Mouse (Mus musculus): ENCODE measurements around the gene Sept8.

Sept8 gene

DNA sequence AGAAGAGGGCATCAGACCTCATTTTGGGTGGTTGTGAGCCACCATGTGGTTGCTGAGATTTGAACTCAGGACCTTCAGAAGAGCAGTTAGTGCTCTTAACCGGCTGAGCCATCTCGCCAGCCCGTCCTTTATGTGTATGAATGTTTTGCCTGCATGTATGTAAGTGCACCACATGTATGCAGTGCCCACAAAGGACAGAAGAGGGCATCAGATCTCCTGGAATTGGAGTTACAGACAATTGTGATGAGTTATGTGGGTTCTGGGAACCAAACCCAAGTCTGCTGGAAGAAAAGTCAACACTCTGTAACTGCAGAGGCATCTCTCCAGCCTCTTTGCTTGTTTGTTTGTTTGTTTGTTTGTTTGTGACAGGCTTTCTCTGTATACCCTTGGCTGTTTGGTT is 61.5 kb downstream of the Sept8 start:
- DNase-seq (ENCODE audit: inconsistent ontology term): no peak

DNA sequence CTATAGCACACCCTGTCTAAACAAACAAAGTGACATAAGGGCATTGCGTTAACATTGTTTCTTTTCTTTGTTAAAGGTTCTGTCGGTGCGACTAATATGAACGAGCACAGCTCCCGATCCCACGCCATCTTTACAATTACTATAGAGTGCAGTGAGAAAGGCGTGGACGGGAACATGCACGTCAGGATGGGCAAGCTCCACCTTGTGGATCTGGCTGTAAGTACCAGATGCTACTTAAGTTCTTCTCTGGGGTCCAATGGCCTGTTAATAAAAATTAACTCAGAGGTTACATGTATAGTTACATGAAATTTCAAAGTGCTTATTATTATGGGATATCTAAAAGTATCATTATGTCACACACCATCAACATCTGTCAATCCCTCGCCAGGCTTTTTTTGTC is 64.1 kb downstream of the Sept8 start:
- no peak for DNase-seq (ENCODE audit: inconsistent ontology term)

DNA sequence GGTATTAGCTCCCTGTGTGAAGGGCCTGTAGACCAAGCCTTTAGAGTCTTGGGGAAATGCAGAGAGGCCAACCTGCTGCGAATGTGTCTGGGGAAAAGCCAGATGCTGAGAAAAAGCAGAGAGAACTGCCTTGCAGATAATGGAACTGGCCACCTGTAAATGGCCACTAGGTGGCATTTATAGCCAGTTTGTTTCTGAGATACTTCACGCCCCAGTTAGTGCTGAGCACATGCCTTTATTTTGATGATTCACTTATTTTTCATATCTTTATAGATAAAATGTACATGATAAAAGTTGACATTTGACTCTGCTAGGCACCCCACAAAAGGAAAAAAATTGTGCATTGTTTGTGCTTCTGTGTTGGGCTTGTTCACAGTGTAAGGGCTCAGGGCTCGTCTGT is 65.8 kb downstream of the Sept8 start:
- no peak for DNase-seq (ENCODE audit: inconsistent ontology term)

DNA sequence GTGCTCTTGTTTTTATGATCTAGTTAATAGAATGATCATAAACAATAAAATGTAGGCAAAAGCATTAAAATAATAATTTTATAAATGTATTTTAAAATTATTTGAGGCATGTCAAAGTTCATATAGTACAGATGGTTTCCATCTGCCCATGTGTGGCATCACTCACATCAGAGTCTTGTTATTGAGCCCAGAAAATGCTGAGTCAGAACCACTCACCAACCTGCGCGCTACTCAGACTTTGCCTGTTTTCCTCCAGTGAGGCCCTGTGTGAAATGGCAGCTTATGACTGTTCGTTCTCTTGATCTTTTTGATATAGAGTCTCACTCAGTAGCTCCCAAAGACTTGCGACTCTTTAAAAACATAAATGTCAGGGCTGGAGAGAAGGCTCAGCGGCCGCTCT is 66.5 kb downstream of the Sept8 start:
- no peak for DNase-seq (ENCODE audit: inconsistent ontology term)

DNA sequence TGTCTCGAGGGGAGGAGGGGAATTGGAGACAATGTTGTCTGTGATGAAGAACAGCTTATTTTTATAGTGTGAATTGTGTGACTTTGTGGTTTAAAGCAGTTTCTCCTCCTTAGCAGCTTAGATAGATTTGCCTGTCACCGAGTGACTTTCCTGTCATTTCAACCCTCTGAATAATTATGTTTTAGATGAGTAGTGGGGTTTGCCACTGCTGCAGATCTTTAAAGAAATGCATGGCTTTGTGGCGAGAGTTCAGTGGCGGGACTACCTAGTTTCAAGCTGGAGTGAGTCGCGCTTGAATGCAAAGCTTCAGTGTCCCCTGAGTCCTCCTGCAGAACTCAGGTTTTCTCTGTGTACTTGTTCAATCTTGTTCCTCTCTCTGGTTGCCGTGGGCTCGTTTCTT is 69.2 kb downstream of the Sept8 start:
- DNase-seq (ENCODE audit: inconsistent ontology term): no peak

DNA sequence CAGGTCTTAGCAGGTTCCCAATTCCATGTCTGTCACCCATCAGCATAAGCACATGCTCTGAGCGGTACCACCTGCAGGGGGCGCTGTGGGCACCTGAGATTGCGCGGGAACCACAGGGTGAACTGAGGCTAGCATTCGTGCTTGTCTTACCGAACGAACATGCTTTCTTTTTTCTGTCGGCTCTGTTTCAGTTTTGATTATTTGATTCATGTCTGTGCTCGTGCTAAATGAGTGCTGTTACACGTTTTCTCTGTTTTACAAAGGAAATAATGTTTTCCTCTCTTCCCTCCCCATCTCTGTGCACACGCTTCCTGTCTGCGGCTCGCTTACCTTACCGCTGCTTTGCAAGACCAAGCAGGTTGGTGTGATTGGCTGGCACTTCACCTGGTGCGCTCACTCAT is 71.3 kb downstream of the Sept8 start:
- peak; percentile 32 for DNase-seq (ENCODE audit: inconsistent ontology term)

DNA sequence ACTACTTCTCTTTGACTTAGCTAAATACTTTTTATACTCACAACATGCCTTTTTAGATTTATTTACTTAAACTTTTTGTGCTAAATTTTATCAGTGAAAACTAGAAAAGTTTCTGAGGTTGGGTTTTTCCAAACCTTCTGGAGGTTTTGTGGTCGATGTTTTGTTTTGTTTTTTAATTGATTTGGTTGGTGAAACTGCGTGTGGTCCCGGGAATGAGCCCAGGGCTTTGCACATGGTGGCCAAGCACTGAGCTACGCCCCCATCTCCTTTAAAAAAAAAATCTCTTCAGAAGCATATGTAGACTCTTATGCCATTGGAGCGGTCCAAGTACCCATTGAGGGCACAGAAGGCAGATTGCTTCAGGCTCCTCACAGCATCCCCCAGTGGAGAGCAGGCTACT is 72.1 kb downstream of the Sept8 start:
- no peak for DNase-seq (ENCODE audit: inconsistent ontology term)

All from Muller cell, postnatal 12 days (primary cell).